Mouse (Mus musculus) megakaryocyte, embryonic 14.5 days (primary cell): Measurements from ENCODE around the gene Gprc6a. TPM values are rescaled to one million over a fixed set of nuclear protein-coding genes. Genes with fewer than 3 reads are reported as not detected.

ENCODE experiments used
- H3K27me3 ChIP-seq: replicated peaks from 2 replicates; pipeline ENCODE3; 2012; ENCODE audit warnings: inconsistent platforms
- H3K36me3 ChIP-seq: replicated peaks from 2 replicates; pipeline ENCODE3; 2012; ENCODE audit warnings: low read length, inconsistent platforms, mixed read lengths
- H3K4me1 ChIP-seq: 2 replicates; pipeline ENCODE4 v1.6.1; 2012; ENCODE audit warnings: inconsistent platforms
- H3K4me3 ChIP-seq: replicated peaks from 2 replicates; pipeline ENCODE3; 2012; ENCODE audit warnings: moderate library complexity, mild to moderate bottlenecking, inconsistent platforms
- H3K9me3 ChIP-seq: 2 replicates; pipeline ENCODE4 v1.6.1; 2012; ENCODE audit warnings: inconsistent platforms
- FLI1 ChIP-seq: IDR thresholded peaks from 2 replicates; pipeline ENCODE4 v1.6.1; 2012; ENCODE audit warnings: low read length, inconsistent platforms, mixed read lengths
- GATA1 ChIP-seq: IDR thresholded peaks from 3 replicates; pipeline ENCODE4 v1.6.1; 2012; ENCODE audit warnings: mixed read lengths, low read length, inconsistent platforms, borderline replicate concordance
- polyA plus RNA-seq: library from polyadenylated mRNA; stranded (reverse); fragments of >175 nt; gene quantifications from 2 replicates; pipeline ENCODE4 v1.2.3, GENCODE M21; 2012; ENCODE audit warnings: low replicate concordance; ENCODE audit not compliant: insufficient read depth

Gprc6a gene
- polyA plus RNA-seq, 1 experiment, result not detected

DNA sequence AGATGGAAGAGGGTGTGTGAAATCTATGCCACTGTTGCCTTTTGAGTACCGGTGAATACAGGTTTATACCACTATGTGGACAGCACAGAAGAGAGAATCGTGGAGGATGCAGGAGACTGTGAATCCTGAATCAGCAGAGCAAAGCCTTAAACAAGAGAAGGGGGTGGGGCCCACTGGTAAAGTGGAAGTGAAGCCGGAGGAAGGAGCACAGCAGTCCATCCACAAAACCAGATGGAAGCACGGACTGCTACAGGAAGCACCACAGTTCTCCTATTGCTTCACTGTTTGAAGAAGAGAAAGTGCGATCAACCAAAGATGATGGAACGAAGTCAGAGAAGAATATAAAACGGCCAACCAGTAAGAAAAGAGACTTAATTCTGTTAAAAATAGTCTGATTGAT lies 11.1 kb downstream of the Gprc6a start:
- H3K36me3 ChIP-seq, result no peaks in the 10 kb centered on the region
- H3K9me3 ChIP-seq, result no peaks in the 10 kb centered on the region
- H3K4me3 ChIP-seq, result no peak overlapping the region
- H3K27me3 ChIP-seq, result peaks cover 2% of the 10 kb centered on the region
- H3K4me1 ChIP-seq, result no peaks in the 10 kb centered on the region
- TF ChIP-seq FLI1 (no peak), GATA1 (no peak)

DNA sequence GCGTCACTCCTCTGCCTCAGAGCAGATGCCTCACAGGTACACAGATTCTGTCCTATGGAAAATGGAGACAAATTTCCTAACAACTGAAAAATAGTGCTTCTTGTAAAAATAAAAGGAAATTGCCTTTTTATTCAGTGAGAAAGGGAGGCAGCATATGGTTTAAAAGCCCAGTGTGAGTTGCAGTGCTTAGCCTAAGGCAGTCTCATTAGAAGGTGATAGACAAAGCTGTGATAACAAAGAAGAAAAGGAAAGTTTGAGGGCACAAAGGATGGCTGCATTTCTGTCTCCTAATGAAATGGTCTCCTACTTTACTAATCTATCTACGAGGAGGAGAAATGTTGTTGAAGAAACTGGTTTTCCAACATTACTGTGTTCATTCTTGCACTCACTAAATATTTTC lies 12.7 kb downstream of the Gprc6a start:
- no peaks in the 10 kb centered on the region for H3K36me3 ChIP-seq
- H3K4me1 ChIP-seq, result no peaks in the 10 kb centered on the region
- H3K9me3 ChIP-seq, result no peaks in the 10 kb centered on the region
- H3K27me3 ChIP-seq, result peaks cover 2% of the 10 kb centered on the region
- no peak overlapping the region for H3K4me3 ChIP-seq
- no peak for TF ChIP-seq FLI1
- TF ChIP-seq GATA1, result no peak

DNA sequence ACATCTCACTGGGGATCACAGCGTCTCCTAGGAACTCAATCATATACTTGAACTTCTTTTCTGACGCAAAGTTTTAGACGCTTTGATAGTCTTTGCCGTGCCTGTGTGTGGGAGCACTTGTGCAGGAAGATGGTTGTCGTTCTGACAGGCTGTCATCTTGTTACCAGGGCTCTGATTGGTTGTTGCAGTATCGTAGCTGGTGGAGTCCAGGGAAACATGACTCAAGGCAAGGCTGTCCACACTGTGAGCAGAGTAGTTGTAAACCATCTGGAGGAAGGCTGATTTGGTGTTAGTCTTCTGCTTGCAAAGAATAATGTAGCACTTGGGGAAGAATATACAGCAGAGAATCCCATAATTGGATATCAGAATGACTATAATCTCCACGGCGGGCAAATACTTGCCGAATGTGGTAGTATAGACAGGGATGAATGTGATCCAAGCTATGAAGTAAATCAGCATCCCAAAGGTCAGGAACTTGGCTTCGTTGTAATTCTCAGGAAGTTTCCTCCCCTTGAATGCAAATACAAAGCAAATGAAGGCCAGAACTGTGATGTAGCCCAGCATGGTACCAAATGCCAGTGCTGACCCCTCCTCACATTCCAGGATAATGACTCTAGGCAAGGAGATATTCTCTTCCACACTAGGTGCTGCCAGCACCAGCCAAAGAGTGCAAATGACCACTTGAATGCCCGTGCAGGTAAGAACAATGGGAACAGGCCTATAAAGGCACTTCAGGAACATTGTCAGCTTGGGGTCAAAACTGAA lies 16.3 kb downstream of the Gprc6a start:
- H3K27me3 ChIP-seq, result no peaks in the 10 kb centered on the region
- no peaks in the 10 kb centered on the region for H3K4me1 ChIP-seq
- H3K4me3 ChIP-seq, result no peak overlapping the region
- no peaks in the 10 kb centered on the region for H3K9me3 ChIP-seq
- no peak for TF ChIP-seq FLI1
- TF ChIP-seq GATA1, result no peak
- no peaks in the 10 kb centered on the region for H3K36me3 ChIP-seq

DNA sequence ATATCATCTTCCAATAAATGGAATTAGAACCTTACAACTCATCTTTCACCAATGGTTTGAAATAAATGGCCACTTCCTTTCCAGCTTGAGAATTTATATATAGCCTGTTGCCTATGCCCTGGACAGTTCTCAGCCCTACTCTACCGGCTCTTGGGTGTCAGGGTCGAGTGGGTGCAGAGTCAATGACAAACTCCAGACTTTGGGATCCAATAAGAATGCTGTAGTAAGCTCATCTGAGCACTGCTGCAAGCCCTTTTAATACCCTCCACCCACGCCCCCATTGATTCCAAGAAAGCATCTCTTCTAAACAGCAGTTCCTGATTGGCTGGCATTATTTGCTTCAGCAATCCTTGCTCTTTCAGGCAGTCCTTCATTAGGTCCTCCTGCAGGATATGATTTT lies 17.8 kb downstream of the Gprc6a start:
- no peaks in the 10 kb centered on the region for H3K27me3 ChIP-seq
- TF ChIP-seq GATA1 (no peak), FLI1 (no peak)
- H3K4me3 ChIP-seq, result no peak overlapping the region
- no peaks in the 10 kb centered on the region for H3K9me3 ChIP-seq
- no peaks in the 10 kb centered on the region for H3K36me3 ChIP-seq
- no peaks in the 10 kb centered on the region for H3K4me1 ChIP-seq

DNA sequence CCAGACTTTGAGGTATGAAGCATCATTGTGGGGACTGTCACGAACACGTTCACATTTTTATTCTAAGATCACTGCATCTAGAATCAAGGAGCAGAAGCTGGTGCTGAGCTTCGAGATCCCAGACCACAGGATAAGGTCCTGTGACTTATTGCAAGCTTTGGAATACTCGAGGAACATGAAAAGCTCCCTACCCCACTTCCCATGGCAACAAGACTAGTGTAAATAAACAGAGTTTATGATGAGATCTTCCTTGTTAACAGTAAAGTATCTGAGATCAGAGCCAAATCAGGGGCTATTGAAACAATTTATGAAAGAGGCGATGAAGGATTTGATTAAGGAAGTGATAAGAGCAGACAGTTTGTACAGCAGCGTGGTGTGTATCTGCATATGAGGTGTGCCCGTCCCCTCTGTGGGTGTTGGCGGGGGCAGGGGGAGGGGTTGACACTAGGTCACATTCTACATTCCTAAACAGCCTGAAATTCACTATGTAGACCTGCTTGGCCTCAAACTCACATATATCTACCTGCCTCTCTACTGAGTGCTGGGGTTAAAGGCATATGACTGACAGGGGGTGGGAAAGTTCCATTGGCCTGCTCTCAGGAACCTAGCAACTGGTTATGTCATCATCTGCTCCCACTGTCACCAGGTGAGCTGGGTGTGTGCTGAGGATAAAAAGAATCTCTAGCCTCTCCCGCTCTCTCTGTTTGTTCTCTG lies 19.1 kb downstream of the Gprc6a start:
- H3K27me3 ChIP-seq, result no peaks in the 10 kb centered on the region
- no peaks in the 10 kb centered on the region for H3K9me3 ChIP-seq
- no peak overlapping the region for H3K4me3 ChIP-seq
- TF ChIP-seq GATA1, result no peak
- no peak for TF ChIP-seq FLI1
- no peaks in the 10 kb centered on the region for H3K36me3 ChIP-seq
- no peaks in the 10 kb centered on the region for H3K4me1 ChIP-seq

DNA sequence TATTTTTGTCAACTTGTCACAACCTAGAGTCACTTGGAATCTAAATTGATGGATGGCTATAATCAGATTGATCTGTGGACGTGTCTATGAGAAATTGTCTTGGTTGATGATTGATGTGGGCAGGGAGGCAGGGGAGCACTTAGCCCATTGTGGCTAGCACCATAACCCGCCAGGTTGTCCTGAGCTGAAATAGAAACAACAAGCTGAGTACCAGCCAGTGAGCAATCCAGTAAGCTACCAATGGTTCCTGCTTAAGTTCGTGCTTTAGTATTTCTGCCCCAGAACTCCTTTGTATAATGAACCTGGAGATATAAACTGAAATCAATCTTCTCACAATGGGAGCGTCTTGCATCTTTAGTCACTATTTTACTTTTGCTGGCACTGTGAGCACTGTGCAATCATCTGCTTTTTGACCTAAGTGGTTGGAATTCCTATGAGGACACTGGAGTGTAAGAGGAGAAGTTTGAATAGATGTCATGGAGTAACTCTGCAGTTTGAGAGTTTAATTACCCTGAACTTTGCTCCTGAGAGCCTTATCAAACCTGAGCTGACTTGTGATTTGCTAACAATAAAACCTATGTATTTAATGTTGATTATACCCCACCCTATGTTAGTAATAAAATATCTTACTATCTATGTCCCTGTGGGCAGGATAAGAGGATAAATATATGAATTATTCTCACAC lies 21.4 kb downstream of the Gprc6a start:
- no peak overlapping the region for H3K4me3 ChIP-seq

DNA sequence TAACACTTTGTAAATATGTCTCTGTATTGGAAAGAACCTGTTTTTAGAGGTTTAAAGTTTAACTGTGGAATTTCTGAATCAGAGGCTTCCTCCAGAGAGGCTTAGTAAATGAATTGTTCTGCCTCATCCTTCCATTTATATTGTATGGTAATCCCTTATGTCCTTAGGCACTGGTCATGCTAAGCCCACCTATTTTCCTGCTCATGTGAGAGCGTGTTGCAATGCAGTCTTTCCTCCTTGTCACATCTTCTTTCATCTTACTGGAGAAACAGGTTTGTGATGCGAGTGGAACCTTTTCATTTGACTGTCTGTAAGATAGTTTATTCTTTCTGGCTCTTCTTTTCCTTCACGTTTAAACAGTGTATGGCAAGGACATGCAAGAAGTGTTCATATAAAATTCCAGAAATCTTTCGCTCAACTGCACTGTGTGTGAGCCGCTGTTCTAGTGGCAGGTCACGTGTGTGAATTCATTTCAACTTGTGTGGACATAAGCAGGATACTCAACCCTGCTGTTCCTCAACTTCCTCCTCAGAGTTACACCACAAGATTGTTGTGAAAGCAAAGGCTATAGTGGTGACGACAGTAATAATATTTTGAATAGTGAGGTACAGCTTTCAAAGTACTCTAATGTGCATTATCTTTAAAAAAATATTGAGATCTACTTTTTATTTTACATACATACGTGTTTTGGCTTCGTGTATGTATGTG lies 34.2 kb downstream of the Gprc6a start:
- peaks cover 4% of the 10 kb centered on the region; the same call in 1 of the 2 replicates for H3K9me3 ChIP-seq
- peaks cover 7% of the 10 kb centered on the region for H3K27me3 ChIP-seq
- H3K36me3 ChIP-seq, result no peaks in the 10 kb centered on the region
- H3K4me3 ChIP-seq, result no peak overlapping the region
- TF ChIP-seq GATA1 (no peak), FLI1 (no peak)
- H3K4me1 ChIP-seq, result no peaks in the 10 kb centered on the region

More for the DNA sequence above, 21.4 kb downstream of the Gprc6a start:
- Histone ChIP-seq H3K9me3 (no peaks in the 10 kb centered on the region), H3K27me3 (no peaks in the 10 kb centered on the region), H3K4me1 (no peaks in the 10 kb centered on the region), H3K36me3 (no peaks in the 10 kb centered on the region)
- TF ChIP-seq FLI1, result no peak
- TF ChIP-seq GATA1, result no peak

DNA sequence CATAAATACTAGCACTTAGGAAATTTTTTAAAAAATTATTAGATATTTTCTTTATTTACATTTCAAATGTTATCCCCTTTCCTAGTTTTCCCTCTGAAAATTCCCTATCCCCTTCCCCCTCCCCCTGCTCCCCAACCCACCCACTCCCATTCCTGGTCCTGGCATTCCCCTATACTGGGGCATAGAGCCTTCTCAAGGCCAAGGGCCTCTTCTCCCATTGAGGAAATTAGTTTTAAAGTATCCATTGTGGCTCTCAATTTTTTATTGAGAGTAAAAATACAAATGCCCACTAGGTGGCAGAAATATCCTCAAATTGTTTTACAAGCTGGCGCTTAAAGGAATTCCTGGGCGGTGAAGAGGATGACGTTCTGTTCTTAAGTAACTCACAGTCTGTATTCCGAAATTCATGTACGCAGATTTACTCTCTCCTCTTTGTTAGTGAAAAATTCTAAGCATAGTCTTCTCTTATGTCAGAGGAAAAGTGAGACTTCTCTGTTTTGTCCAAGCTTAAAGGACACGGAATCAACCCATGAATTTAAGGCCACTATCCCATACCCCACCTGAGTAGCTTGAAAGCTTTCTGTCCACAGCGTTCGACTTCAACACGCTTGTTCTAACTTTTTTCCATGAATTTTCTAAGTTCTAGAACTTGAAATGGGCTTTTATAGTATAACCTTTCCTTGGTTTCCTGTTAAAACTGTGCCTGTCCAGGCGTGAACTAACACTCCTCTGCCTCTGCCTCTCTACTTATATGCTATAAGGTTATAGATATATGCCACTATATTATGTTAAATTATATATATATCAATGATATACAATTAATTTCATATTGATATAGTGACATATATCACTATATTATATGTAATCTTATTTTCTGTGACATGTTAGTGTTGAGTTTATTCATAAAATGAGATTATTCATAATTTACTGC lies 36.0 kb downstream of the Gprc6a start:
- TF ChIP-seq GATA1 (no peak), FLI1 (no peak)
- Histone ChIP-seq H3K4me3 (no peak overlapping the region), H3K9me3 (peaks cover 4% of the 10 kb centered on the region; the same call in 1 of the 2 replicates), H3K27me3 (peaks cover 10% of the 10 kb centered on the region), H3K4me1 (peaks cover 2% of the 10 kb centered on the region), H3K36me3 (no peaks in the 10 kb centered on the region)

DNA sequence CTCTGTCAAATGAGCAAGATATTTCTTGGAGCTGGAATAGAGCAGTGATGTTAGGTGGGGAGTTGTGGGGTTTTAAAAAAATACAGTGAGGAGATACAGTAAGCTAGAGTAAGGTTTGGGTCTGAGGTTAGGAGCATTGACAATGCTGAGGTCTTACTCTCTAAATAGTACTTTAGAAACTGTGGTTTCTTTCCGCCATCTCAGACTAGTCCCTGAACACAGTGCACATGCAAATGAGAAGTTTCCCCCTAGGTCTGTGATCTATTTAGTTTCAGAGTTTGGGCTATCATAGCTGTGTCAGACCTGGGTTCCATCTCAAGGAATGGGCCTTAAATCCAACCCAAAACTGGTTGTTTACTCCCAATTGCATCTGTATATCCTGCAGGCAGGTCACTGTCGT lies 39.7 kb downstream of the Gprc6a start:
- peaks cover 8% of the 10 kb centered on the region for H3K4me1 ChIP-seq
- TF ChIP-seq FLI1 (no peak), GATA1 (no peak)

More for the DNA sequence above, 39.7 kb downstream of the Gprc6a start:
- Histone ChIP-seq H3K27me3 (peaks cover 22% of the 10 kb centered on the region), H3K9me3 (peaks cover 4% of the 10 kb centered on the region; the same call in 1 of the 2 replicates), H3K36me3 (no peaks in the 10 kb centered on the region), H3K4me3 (no peak overlapping the region)
